Mouse (Mus musculus) kidney, postnatal 14 days (tissue): ENCODE results near the gene Clmn.
A peak's percentile ranks its signal among the peaks of the same experiment; 100 is the strongest.

Experiments
- DNase-seq: peaks from one replicate; pipeline ENCODE4 v3.0.0; 2022; ENCODE audit warnings: mixed read lengths

Gene Clmn

DNA sequence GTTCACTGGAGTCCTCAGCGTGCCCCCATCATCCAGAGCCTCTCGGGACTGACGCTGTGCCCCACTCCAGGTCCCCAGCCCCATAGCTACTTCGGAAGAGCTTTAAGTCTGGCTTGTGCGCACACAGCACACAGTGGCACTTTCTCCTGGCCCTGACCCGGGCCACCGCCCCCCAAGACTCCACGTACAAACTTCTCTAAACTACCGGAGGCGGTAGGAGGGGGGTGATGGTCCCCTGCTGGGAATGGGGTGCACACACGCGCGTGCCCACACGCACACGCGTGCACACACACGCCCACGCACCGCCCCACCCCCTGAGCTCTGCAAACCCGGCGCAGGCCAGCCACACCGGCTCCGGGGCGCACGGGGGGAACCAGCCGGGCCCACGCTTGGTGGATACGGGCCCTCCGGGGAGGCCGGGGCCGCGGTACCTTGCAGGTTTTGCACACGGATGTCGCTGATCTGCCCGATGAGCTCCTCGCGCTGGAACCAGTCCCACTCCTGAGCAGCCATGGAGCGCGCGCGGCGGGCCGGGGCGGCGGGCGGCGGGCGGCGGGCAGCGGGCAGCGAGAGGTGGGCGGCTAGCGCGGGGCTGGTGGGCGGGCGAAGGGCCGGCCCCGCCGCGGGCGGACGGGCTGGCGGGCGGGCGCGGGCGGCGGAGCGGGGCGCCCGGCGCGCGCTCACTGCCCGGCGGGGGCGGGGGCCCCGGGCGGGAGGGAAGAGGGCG lies at the start of gene Clmn:
Gene Clmn, minus strand, starts transcription at position 638 of the 727 bp plus-strand sequence.
- peak; percentile 61 for DNase-seq

DNA sequence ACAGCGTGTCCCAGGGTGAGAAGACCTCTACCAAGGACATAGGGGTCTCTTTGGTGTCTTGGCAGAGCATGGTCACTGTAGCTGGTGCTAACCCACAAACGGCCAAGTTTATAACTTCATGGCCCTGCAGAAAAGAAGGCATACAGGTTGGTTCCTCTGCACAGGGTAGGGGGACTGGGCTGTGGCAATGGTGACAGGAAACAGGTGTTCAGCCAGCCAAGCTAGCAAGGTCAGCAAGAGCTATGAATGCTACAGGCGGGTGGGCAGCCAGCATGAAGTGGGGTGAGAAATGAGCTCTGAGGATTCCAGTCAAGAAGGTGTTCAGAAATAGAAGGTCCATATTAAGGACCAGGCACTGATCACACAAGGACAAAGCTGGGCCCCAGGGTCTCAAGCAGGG lies 48.1 kb upstream of the Clmn start:
- no peak for DNase-seq

DNA sequence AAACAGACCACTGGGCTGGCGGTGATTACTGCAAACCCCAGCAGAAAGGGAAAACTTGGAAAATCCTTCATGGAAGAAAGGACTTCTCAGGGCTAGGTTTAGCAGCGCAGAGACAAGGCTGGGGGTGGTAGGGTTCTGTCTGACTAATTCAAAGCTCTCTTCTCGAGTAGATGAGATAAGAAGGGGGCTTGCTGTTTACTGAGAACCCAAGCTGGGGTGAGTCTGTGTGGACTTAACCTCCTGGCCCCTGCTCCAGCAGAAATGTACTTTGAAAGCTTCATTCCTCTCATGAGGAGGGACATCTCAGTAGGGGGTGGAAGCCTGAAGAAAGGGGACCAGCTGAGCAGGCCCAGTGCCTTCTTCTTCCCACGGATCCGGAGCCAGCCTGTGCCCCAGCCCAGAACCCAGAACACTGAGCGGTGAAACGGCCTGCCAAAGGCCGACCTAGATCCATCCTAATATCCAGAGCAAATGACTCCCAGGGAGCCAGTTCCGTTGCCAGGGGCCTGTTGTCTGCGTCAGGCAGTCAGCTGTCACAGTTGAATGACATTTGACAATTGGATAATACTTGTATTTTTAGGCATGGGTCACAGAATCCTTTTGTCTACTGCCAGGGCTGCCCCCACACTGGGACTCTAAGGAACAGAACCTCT lies 47.5 kb upstream of the Clmn start:
- no peak for DNase-seq

DNA sequence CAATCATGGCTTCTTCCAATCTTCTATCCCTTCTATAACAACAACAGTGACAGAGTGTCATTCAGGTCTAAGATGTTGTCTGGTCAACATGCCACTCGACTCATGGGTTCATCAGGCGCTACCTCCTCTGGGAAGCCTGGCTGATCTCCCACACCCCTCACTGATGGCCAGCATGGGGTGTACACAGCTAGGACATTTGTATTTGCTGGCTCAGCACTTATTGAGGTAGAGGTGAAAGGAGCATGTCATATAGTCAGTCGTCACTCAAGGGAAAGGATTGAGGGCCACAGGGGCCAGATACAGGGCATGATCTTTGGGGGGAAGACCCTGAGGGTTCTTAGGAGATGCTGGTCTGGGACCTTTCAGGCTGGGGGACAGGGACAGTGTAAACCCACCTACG lies 44.9 kb upstream of the Clmn start:
- DNase-seq, result no peak

DNA sequence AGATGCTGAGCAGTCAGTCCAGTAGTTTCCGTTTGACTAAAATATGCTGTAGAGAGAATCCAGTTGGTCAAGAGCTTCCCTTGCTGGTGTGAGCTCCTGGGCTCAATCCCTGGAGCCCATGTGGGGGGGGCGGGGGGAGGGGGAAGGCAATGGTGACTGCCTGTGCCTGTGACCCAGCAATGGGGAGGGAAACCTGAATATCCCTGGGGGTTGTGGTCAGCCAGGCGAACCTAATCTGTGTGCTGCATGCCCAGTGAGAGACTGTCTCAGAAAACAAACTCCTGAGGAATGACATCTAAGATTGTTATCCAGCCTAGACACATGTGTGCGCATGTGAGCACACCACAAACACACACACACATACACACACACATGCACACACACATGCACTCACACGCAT lies 44.1 kb upstream of the Clmn start:
- DNase-seq, result no peak

DNA sequence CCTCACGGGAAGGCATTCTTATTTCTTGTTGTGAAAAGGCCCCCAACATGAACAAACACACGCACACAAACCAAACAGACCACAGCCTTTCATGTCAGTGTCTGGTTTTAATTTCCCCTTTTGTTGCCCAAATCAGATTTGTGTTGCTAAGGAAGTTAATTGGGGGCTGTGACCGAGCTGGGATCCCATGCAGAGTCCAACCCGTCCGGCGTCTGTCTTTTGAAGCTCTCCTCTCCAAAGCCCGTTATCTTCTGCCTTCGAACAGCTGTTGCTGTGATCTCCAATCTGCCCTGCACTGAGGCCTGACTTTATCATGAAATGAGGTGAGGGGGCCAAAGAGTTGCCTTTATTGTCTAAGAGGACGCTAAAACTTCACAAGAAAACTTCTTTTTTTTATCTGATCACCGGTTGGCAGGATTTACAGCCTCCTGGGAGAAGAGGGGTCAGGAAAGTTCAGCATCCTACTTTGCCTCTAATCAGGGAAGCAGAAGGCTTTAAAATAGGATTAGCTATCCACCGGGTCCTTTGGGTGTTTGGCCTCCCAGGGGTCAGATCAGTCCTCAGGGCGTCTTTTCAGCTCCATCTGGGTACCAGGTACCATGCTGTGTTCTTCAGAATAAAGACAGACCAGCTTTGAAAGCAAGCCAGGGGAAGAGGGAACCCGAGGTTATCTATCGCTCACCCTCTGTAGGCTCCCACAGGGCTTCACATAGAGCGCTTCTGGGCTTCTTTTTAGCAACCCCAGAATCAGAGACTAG lies 43.3 kb upstream of the Clmn start:
- no peak for DNase-seq

DNA sequence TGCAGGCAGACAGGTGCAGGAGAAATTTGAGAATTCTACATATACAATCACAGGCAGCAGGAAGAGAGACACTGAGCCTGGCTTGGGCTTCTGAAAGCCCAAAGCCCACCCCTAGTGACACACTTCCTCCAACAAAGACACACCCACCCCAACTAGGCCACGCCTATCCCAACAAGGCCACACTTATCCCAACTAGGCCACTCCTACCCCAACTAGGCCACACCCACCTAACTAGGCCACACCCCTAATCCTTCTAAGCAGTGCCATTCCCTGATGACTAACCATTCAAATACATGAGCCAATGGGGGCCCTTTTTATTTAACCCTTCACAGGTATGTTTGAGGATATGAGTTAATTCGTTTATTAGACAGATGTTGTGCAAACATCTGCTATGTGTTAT lies 42.3 kb upstream of the Clmn start:
- DNase-seq, result no peak

DNA sequence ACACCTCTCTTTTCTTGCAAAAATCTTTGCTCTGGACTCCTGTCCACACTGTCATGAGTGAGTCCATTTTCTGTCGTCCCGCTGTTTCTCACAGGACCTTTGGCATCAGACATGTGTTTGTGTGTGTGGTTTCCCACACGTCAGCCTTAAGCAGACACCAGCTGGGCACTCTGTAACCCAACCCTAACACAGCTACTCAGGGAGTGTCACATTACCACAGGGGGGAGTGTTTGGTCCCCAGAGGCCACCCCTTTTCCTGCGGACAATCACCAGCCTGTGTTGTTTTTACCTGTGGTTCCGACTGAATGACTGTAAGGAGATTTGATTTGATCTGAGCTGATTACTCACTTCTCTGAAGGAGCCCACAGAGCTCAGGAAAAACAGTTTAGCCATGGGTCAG lies 39.3 kb upstream of the Clmn start:
- peak; percentile 44 for DNase-seq

DNA sequence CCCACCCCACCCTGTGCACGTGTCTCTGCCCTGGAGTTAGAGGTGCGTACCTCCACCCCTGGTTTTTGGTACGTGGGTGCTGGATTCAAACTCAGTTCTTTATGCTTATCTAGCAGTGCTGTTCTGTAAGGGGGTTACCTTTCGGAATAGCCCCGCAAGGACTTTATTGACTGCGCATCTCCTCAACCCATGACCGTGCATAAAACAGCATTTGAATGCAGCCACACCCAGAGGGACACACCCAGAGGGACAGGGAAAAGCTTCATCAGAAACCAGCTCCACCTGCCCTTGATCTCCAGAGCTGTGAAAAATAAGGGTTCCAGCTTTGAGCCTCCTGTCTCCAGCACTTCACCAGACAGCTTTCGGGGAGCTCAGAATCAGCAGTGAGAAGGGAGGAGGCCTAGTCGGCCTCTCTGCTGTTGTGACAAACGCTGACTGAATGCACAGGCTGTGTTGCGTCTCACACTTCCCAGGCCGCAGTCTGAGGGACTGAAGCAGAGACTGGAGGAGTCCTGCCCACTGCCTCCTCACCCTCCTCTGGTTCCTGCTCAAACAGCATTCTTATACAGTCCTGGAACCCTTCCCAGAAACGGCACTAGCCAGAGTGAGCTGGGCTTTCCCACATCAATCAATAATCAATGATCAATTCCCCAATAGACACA lies 37.6 kb upstream of the Clmn start:
- DNase-seq, result no peak

DNA sequence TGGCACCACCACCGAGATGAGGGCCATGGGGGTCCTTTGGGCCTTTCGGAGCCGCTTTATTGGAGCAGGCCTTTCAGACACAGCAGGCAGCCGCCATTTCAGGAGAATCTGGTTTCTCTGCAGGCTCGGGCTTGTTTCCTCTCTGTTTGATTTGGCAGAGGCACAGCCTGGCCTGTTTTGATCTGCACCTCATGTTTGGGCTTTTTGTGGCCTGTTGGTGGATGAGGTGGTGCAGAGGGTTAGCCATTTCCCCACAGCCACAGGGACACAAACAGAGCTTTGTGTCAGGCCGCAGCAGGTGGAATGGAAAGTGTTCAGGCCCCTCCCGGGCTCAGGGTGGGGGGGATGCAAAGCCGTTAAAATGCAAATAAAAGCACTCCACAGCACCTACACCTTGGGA lies 36.4 kb upstream of the Clmn start:
- DNase-seq, result no peak

DNA sequence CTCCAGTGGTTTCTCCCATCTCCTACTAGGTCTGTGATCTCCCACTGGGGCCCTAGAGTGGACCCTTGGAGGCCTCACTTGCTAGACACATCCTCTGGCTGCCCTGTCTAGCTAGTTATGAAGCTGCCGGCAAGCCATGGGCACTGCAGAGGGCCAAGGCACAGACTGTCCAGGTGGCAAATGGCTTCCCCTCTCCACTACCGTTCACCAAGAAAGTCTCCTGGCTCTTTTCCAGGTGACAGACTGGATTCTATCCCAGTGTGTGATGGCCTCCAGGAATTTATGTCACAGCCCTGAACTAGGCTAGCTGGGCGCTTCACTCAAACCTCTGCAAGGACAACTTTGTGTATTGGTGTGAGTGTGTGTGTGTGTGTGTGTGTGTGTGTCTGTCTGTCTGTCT lies 35.0 kb upstream of the Clmn start:
- peak; percentile 37 for DNase-seq

DNA sequence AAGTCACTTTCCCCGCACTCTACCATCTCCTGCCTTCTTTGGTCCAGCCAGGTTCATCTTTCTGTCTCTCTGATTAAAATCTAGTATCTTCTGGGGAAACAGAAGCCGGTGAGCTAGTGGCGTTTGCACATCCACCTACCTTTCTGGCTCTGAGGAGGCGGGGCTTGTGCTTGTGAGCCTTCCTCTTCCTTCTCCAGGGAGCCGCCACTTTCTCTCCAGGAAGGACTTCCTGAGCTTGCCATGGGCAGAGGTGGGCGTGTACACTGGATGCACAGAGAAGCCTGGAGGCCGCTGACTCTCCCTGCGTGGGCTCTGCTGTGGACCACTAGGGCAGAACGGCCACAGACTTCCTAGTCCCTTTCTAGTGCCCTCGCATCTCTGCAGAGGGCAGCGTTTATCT lies 34.3 kb upstream of the Clmn start:
- no peak for DNase-seq

DNA sequence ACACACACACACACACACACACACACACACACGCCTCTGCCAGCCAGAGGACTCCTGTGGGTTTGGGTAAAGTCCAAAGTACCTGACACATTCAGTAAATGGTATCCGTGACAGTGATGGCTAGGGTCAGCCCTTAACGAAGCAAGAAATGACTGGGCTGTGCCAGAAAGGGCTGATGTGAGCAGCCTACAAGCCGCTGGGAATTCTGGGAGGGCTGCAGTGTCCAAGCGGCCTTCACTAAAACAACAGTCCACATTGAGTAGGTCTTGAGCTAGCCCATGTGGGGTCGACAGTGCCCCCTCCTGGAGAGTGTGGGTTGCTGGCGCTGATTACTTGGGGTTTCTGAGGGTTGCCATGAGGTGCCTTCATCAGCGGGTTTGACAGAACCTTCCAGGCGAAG lies 33.8 kb upstream of the Clmn start:
- peak; percentile 60 for DNase-seq

DNA sequence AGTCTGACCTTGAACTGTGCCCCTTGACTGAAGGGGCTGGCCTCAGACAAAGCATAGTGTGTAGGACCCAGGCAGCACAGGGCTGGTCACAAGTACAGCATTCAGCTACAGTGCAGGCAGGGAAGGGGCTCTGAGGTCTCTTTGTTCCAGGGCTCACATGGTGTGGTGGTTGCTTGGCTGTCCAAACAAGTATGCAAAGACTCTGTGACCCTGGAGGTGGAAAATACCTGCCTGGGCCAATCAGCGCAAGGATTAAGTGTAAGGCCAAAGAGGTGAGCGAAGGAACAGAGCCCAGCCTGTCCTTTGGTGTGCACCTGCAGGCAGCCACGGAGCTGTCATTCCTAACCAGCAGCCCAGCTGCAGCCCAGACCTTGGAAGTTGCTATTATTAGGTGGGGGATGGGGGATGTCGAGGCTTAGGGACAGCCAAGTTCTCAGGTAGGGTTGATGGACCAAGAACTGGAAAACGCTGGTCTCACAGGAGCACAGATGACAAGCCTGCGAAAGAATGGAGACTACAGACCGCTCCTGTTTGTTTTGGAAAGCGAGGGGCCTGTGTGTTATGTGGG lies 32.3 kb upstream of the Clmn start:
- DNase-seq, result peak; percentile 75

DNA sequence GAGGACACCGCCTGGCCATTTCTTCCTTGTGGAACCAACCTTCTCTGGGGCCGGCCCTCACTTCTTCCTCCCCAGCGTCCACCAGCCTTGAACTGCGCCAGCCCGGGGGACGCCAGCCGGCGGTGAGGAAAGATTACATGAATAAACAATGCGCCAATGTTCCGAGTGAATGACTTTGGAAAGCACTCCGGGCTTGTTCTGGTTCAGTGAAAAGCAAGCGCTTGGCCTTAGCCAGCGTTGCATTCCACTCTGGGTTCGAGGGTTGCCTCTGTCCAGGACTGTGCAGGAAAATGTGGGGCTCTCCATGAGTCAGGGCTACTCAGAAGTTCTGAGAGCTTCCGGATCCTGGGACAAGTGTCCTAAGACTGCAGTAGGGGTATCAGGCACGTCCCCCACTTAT lies 31.8 kb upstream of the Clmn start:
- peak; percentile 88 for DNase-seq

DNA sequence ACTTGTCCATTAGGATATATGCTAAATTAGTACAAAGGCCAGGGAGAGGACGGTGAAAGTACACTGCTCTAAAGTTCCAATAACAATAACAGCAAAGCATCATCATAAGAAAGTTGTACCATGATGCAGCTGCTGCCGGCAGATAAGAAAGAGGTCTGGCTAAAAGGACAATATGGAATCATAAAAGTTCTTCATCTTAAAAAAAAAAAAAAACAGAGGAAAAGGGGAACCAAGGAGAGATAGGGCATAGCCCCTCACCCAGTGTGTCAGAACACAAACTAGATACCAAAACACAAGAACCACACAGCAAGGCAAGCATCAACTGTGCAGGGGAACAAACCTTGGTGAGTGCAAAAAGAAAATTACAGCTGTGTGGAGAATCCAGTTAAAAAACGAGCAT lies 27.4 kb upstream of the Clmn start:
- no peak for DNase-seq

DNA sequence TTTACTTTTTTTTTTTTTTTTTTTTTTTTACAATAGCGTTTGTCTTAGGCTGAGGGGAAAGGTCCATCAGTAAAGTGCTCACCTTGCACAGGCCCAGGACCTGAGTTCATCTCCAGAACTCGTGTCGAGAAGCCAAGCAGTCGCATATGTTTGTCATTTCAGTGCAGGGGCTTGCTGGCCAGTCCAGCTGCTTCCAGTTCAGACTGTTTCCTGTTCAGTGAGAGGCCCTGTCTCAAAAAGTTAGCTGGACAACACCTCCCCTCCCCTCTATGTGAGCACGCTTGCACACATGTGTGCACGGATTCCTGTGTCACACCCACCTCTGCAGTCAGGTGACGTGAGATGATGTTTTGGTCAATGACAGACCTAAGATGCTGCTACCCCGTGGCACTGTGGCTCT lies 25.2 kb upstream of the Clmn start:
- DNase-seq, result no peak

DNA sequence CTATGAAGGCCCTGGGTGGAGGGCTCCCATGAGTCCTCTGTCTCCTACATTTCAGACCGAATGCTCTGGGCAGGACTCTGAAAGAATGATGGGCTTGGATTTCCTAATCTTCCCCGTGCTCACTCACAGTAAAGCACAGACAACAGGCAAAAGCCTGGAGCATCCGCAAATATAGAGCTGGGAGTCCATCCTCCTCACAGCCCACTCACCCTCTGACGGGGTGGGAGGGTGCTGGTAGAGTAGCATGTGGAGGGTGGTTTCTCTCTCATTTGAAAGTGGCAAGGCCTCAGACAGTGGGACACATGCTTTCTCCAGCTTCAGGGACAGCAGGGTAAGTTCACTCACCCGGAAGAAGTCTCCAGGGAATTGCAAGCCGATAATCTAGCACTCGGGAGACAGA lies 21.2 kb upstream of the Clmn start:
- no peak for DNase-seq

DNA sequence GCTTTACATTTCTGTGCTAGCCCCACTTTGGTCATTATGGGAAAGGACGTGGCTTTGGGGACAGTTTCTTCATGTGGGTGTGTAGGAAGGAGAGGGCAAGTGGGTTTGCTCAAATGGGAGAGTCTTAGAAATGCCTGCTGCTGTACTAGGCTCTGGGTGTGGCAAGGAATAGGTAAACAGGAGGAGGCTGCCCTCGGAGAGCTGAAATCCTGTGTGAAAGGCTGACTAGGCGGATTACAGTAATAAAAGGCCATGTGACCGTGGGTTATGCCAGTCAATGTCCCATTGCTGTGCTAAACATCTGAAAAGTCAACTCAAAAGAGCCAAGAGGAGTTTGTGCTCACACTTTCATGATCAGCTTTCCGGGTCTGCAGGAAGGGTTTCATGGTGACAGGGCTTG lies 17.7 kb upstream of the Clmn start:
- no peak for DNase-seq

DNA sequence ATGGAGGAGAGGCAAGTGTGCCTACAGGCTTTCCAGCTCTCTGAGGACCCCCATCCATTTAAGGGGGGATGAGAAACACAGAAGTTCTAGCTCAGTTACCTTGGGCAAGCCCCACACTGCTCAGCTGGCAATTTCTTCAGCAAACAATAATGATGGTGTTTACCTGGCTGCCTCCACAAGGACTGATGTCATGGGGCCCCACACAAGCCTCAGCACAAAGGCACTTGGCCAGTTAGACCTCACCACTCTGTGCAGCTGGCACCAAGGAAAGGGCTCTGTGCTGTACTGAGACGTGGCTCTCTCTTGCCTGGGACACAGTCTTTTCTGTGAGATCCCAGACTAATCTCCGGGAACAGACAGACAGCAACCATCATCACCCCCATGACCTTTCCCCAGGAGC lies 17.2 kb upstream of the Clmn start:
- no peak for DNase-seq

DNA sequence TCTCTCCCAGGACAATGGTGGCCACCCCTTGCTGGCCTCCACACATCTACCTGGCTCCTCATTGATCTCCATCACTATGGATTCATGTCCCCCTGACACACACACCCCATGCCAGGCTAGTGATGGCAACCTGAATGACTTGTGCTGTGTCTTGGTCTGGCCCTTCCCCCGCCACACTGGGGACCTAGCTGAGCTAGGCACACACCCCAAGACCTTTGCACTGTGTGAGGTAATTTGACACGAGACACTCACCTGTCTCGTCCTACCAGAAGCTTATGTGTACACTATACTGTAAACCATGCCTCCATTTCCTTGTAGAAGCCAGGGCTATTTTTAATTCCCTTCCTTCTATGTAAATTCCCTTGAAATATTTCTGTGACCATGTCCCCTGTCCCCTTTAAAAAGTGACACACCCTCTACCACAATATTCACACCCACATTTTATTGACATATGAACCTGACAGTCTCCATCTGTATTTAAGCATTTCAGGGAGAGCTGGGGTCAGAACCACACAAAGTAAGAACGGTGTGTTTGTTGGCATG lies 16.7 kb upstream of the Clmn start:
- DNase-seq, result no peak

DNA sequence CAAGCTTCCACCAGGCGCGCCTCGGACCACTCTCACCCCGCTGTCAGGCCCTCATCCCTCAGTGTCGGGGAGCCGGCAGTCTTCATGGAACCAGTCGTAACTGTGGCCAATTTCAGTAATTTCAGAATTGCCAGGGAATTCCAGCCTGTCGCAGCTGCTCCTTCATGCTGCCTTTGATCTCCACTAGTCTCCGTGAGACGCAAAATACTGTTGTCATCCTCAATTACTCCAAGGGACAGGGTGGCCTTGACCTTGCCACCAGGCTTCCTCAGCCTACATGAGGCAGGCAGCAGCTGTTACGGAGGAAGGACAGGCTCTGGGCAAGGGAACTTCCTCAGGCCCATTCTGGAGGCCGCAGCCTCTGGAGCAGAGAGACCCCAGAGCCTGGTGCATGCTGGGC lies 15.5 kb upstream of the Clmn start:
- no peak for DNase-seq

DNA sequence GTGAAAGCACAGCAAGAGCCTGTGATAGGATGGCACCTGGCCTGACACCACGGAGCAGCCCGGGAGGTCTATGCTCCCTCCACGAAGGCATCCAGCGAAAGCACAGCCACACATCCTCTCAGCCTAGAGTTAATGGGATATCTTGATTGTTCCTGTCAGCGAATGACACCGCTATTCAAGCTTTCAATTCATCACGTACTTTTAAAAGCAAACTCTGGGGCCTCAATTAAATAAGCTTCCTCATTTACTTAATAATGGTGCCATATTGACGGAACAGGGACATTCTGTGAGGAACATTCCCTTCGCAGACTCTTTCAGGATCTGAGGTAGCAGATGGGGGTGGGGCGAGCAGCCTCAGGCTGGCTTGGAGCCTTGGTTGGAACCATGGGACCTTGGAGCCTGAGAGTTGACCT lies 14.7 kb upstream of the Clmn start:
- no peak for DNase-seq
